In genomic region chr2:59645515-59645914, GRCm38 (mm10) we compare ENCODE assay signal across 12 mouse cellular contexts. TPM values are rescaled to one million over a fixed set of nuclear protein-coding genes. Genes with fewer than 3 reads are reported as not detected.
DNase-seq lines count a peak whose midpoint lies in the region; ATAC-seq lines count a peak whose summit lies in the region.
"Had no signal": no experiment of that assay in that cellular context is flagged by ENCODE, and none has a peak within 500 bp of the region (broad histone marks: within the 10 kb centered on the region; RNA-seq: fewer than 3 reads in every experiment).

No protein-coding gene starts in this region.

- no peaks in the 10 kb centered on the region for H3K27me3 ChIP-seq in kidney, embryonic 15.5 days

- no peak overlapping the region for H3K9ac ChIP-seq in kidney, embryonic 15.5 days
- H3K9ac ChIP-seq: hindbrain, embryonic 13.5 days; liver, postnatal 0 days had no signal

- H3K4me2 ChIP-seq in kidney, embryonic 15.5 days, result no peak overlapping the region
- H3K4me2 ChIP-seq: hindbrain, embryonic 13.5 days had no signal

- H3K36me3 ChIP-seq in kidney, embryonic 15.5 days, result peaks cover 6% of the 10 kb centered on the region; the same call in 1 of the 2 replicates
- H3K36me3 ChIP-seq: hindbrain, embryonic 13.5 days had no signal

- H3K4me1 ChIP-seq in kidney, embryonic 15.5 days, result peaks cover 67% of the 10 kb centered on the region

- peak; percentile 77 for ATAC-seq in cerebellum, adult (ENCODE audit: insufficient number of reproducible peaks, low FRiP score, low TSS enrichment)
- no peak for ATAC-seq in kidney, embryonic 15.5 days (replicated peaks; ENCODE audit: low FRiP score)
- ATAC-seq: liver, postnatal 0 days had no signal

- H3K27ac ChIP-seq in kidney, embryonic 15.5 days, result peak overlapping the region; percentile 23; the same call in 1 of the 2 replicates

- H3K4me3 ChIP-seq in kidney, embryonic 15.5 days (replicated peaks), result no peak overlapping the region
- H3K4me3 ChIP-seq: hindbrain, embryonic 13.5 days had no signal

- 65% methylated on average over 3 of the region's 3 CpGs for WGBS in kidney, embryonic 15.5 days

- no peak for DNase-seq in cerebellum, postnatal 4 days (ENCODE audit: low spot score in 2 of 2)
- no peak for DNase-seq in kidney, adult 8-10 months
- peak; percentile 83 for DNase-seq in cerebellum, adult 8-10 months
- peak; percentile 76 for DNase-seq in layer of hippocampus, adult 9-11 months
- DNase-seq in thymus, postnatal 36 days, result no peak
- no peak for DNase-seq in B cell, adult 2 months
- DNase-seq: liver, postnatal 0 days; midbrain, embryonic 14.5 days; thymus, adult 2 months had no signal

- H3K9me3 ChIP-seq in kidney, embryonic 15.5 days (replicated peaks), result no peaks in the 10 kb centered on the region
- H3K9me3 ChIP-seq: hindbrain, embryonic 13.5 days had no signal

RNA-seq across cellular contexts. Expression of gene Tanc1, which starts 33.7 kb away (rescaled TPM):
- polyA plus RNA-seq in kidney, embryonic 15.5 days (2015; fragmentation: Nextera tagmentation; extraction: Ambion mirVana), result 50.2 and 58.3 TPM in 2 replicates

Comparison
In these comparisons a context has a peak if more than half of its experiments do, and no peak if none do; other contexts are left out.
1. DNase-seq: peak in cerebellum, adult 8-10 months (single experiment) and layer of hippocampus, adult 9-11 months (single experiment); none in cerebellum, postnatal 4 days (0 of 2), kidney, adult 8-10 months (0 of 2), thymus, postnatal 36 days (0 of 2) and B cell, adult 2 months (0 of 2).